Mouse (Mus musculus): Measurements from ENCODE around the gene C130073F10Rik.

DNA sequence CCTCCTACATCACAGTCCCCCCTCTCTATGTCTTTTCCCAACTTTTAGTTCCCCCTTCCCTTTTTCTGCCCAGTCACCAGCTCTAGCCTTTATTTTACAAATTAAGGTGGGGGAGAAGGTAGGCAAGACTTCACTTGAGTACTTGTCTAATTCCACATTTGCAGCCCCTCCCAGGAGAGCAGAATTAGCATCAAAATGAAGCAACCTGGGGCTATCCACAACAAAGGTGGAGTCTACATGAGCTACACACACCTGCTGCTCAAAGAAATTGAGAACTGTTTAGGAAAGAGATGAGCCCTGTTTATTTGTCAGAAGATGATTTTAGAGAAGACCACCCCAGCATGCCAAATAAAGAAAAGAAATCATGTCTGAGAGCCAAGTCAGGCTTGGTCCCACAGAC, 4.2 kb downstream of the C130073F10Rik start:
- TF ChIP-seq CTCF (IDR thresholded peaks at IDR 0.05; ENCODE audit: extremely low read depth, insufficient read length, insufficient replicate concordance, low read depth, low read length) (no peak), POLR2A (IDR thresholded peaks at IDR 0.05; ENCODE audit: low read depth, low read length) (no peak)
